11 mouse cellular contexts compared by ENCODE assay signal in the genomic region with DNA sequence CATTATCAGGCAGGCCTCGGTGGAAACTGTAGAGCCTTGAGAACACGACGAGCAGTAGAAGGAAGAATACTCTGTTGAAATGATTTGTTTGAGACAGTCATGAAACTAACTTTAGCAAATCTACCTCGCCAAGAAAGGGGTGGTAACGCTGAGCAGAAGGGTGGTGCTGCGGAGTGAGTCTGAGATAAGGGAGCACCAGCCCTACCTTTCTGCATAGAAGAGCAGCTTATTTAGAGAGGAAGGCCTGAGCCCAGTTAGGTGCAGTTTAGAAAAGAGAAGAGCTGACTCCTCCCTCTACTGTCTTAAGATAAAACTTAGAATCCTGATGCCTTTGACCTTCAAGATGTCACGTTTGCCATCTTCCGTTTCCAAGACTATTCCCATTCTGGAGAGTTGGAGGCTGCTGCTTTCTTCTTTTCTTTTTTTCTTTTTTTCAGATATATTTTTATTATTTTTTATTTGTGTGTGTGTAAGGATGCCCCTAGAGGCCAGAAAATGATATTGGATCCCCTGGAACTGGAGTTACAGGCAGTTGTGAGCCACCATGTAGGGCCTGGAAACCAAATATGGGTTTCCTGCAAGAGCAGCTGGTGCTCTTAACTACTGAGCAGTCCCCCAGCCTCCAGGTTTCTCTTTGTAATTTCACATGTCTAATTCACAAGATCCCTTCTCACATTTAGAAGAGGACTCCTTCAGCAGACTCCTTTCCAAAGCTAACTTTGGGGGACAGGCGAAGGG. TPM values are rescaled to one million over a fixed set of nuclear protein-coding genes. Genes with fewer than 3 reads are reported as not detected.
A peak's percentile ranks its signal among the peaks of the same experiment; 100 is the strongest.
DNase-seq lines count a peak whose midpoint lies in the region; ATAC-seq and TF ChIP-seq lines count a peak whose summit lies in the region.
"Had no signal": no experiment of that assay in that cellular context is flagged by ENCODE, and none has a peak within 500 bp of the region (broad histone marks: within the 10 kb centered on the region; RNA-seq: fewer than 3 reads in every experiment).

No protein-coding gene starts in this region.

- H3K27ac ChIP-seq in heart, embryonic 10.5 days, result no peak overlapping the region
- H3K27ac ChIP-seq in heart, embryonic 12.5 days (ENCODE audit: poor library complexity, severe bottlenecking), result no peak overlapping the region
- no peak overlapping the region for H3K27ac ChIP-seq in limb, embryonic 14.5 days (replicated peaks; ENCODE audit: low read depth, low read length)
- no peak overlapping the region for H3K27ac ChIP-seq in limb, embryonic 10.5 days
- H3K27ac ChIP-seq in MEL (ENCODE audit: control insufficient read depth, low read depth, low read length), result peak overlapping the region; percentile 54
- H3K27ac ChIP-seq in embryonic facial prominence, embryonic 14.5 days (replicated peaks; ENCODE audit: low read depth, low read length), result peak overlapping the region; percentile 61; the same call in 1 of the 2 replicates
- H3K27ac ChIP-seq: hindbrain, embryonic 12.5 days had no signal

- peak in 2 of 3 experiments; percentile 10 to 31; a peak in 2 of 6 replicates for TF ChIP-seq CTCF in MEL (IDR thresholded peaks at IDR 0.05 in 2 of 3, conservative IDR thresholded peaks at IDR 0.05 in 1 of 3; ENCODE audit: control insufficient read depth in 1 of 3, insufficient read depth in 1 of 3, low read depth in 2 of 3, low read length in 3 of 3, poor library complexity in 1 of 3, severe bottlenecking in 1 of 3)

- ATAC-seq in heart, embryonic 12.5 days (ENCODE audit: insufficient number of reproducible peaks, low FRiP score), result no peak
- ATAC-seq in limb, embryonic 14.5 days (ENCODE audit: low FRiP score, low read depth), result no peak
- ATAC-seq in embryonic facial prominence, embryonic 14.5 days (ENCODE audit: low read depth), result 0 out of 2 replicates have a peak, but pooled peaks have one; percentile 35

- TF ChIP-seq EP300 in MEL (IDR thresholded peaks at IDR 0.05; ENCODE audit: low read depth in 1 of 2, low read length in 2 of 2), result 0 out of 4 replicates have a peak, but pooled peaks have one; percentile 14 to 29

- WGBS in heart, embryonic 10.5 days, result 76% methylated on average over 9 of the region's 9 CpGs
- 71% methylated on average over 9 of the region's 9 CpGs for WGBS in heart, embryonic 12.5 days
- WGBS in limb, embryonic 14.5 days, result 90% methylated on average over 9 of the region's 9 CpGs
- 92% methylated on average over 9 of the region's 9 CpGs for WGBS in limb, embryonic 10.5 days
- 88% methylated on average over 9 of the region's 9 CpGs for WGBS in embryonic facial prominence, embryonic 14.5 days

- H3K9ac ChIP-seq in heart, embryonic 12.5 days, result no peak overlapping the region
- H3K9ac ChIP-seq in limb, embryonic 14.5 days (ENCODE audit: low read depth, low read length, severe bottlenecking), result no peak overlapping the region
- H3K9ac ChIP-seq in MEL (ENCODE audit: control insufficient read depth, low read depth, low read length, poor library complexity, severe bottlenecking), result peak overlapping the region; percentile 42
- H3K9ac ChIP-seq in embryonic facial prominence, embryonic 14.5 days (ENCODE audit: low read depth, low read length), result no peak overlapping the region
- H3K9ac ChIP-seq: hindbrain, embryonic 12.5 days had no signal

- 0 out of 2 replicates have a peak, but pooled peaks cover 4% of the 10 kb centered on the region for H3K4me1 ChIP-seq in heart, embryonic 10.5 days
- peaks cover 10% of the 10 kb centered on the region for H3K4me1 ChIP-seq in heart, embryonic 12.5 days (replicated peaks)
- no peaks in the 10 kb centered on the region for H3K4me1 ChIP-seq in limb, embryonic 14.5 days (ENCODE audit: control insufficient read depth, insufficient read depth, low read length)
- no peaks in the 10 kb centered on the region for H3K4me1 ChIP-seq in limb, embryonic 10.5 days
- peaks cover 0 to 13% of the 10 kb centered on the region in 2 experiments; a peak in 2 of 4 replicates for H3K4me1 ChIP-seq in MEL (ENCODE audit: control insufficient read depth in 1 of 2, insufficient read depth in 2 of 2, low read length in 2 of 2)
- no peaks in the 10 kb centered on the region; the same call in 1 of the 2 replicates for H3K4me1 ChIP-seq in embryonic facial prominence, embryonic 14.5 days (ENCODE audit: control insufficient read depth, insufficient read depth, low read length)

- DNase-seq in heart, embryonic 10.5 days (ENCODE audit: low spot score), result peak; percentile 57
- DNase-seq in limb, embryonic 14.5 days (ENCODE audit: low spot score), result peak; percentile 12
- DNase-seq in limb, embryonic 10.5 days (ENCODE audit: low spot score), result no peak
- peak; percentile 85 for DNase-seq in MEL (ENCODE audit: low read depth, low spot score)
- peak; percentile 53 for DNase-seq in embryonic facial prominence, embryonic 14.5 days (ENCODE audit: low spot score)
- no peak for DNase-seq in retina, postnatal 1 day
- no peak for DNase-seq in spleen, postnatal 4 days (ENCODE audit: low spot score in 2 of 2)
- DNase-seq: cerebellum, adult 9-10 months had no signal

- no peak overlapping the region for H3K4me3 ChIP-seq in heart, embryonic 10.5 days
- no peak overlapping the region for H3K4me3 ChIP-seq in heart, embryonic 12.5 days
- H3K4me3 ChIP-seq in limb, embryonic 14.5 days (replicated peaks; ENCODE audit: low read length), result no peak overlapping the region
- H3K4me3 ChIP-seq in limb, embryonic 10.5 days, result no peak overlapping the region
- H3K4me3 ChIP-seq in MEL (ENCODE audit: control insufficient read depth in 1 of 2, insufficient read depth in 1 of 2, low read depth in 2 of 2, low read length in 2 of 2), result peak overlapping the region; percentile 37 to 42
- H3K4me3 ChIP-seq in embryonic facial prominence, embryonic 14.5 days (ENCODE audit: low read depth, low read length), result no peak overlapping the region
- H3K4me3 ChIP-seq: hindbrain, embryonic 12.5 days had no signal

- no peak for TF ChIP-seq RAD21 in MEL (IDR thresholded peaks at IDR 0.05; ENCODE audit: low read depth, low read length)

- no peaks in the 10 kb centered on the region for H3K9me3 ChIP-seq in heart, embryonic 10.5 days
- H3K9me3 ChIP-seq in heart, embryonic 12.5 days (replicated peaks), result no peaks in the 10 kb centered on the region
- no peaks in the 10 kb centered on the region for H3K9me3 ChIP-seq in limb, embryonic 14.5 days (ENCODE audit: control insufficient read depth, low read length)
- H3K9me3 ChIP-seq in limb, embryonic 10.5 days (replicated peaks), result no peaks in the 10 kb centered on the region
- H3K9me3 ChIP-seq in MEL (replicated peaks; ENCODE audit: insufficient read depth, low read length), result no peaks in the 10 kb centered on the region
- no peaks in the 10 kb centered on the region for H3K9me3 ChIP-seq in embryonic facial prominence, embryonic 14.5 days (ENCODE audit: control insufficient read depth, low read length)
- H3K9me3 ChIP-seq: hindbrain, embryonic 12.5 days had no signal

- H3K36me3 ChIP-seq in heart, embryonic 10.5 days, result no peaks in the 10 kb centered on the region; the same call in none of the 2 replicates
- no peaks in the 10 kb centered on the region for H3K36me3 ChIP-seq in heart, embryonic 12.5 days
- H3K36me3 ChIP-seq in limb, embryonic 14.5 days (ENCODE audit: control insufficient read depth, insufficient read depth, low read length), result no peaks in the 10 kb centered on the region
- H3K36me3 ChIP-seq in limb, embryonic 10.5 days, result no peaks in the 10 kb centered on the region
- peaks cover 0 to 11% of the 10 kb centered on the region in 2 experiments; a peak in 2 of 4 replicates for H3K36me3 ChIP-seq in MEL (ENCODE audit: control insufficient read depth in 1 of 2, insufficient read depth in 2 of 2, low read length in 2 of 2)
- 0 out of 2 replicates have a peak, but pooled peaks cover 4% of the 10 kb centered on the region for H3K36me3 ChIP-seq in embryonic facial prominence, embryonic 14.5 days (ENCODE audit: control insufficient read depth, insufficient read depth, low read length)
- H3K36me3 ChIP-seq: hindbrain, embryonic 12.5 days had no signal

- H3K4me2 ChIP-seq in heart, embryonic 12.5 days, result no peak overlapping the region
- H3K4me2 ChIP-seq in limb, embryonic 14.5 days (replicated peaks; ENCODE audit: low read depth, low read length, severe bottlenecking), result no peak overlapping the region
- no peak overlapping the region for H3K4me2 ChIP-seq in embryonic facial prominence, embryonic 14.5 days (ENCODE audit: low read depth, low read length)
- H3K4me2 ChIP-seq: hindbrain, embryonic 12.5 days had no signal

- H3K27me3 ChIP-seq in heart, embryonic 10.5 days (ENCODE audit: insufficient read depth, poor library complexity, severe bottlenecking), result no peaks in the 10 kb centered on the region
- H3K27me3 ChIP-seq in heart, embryonic 12.5 days (replicated peaks), result no peaks in the 10 kb centered on the region
- no peaks in the 10 kb centered on the region for H3K27me3 ChIP-seq in limb, embryonic 14.5 days (ENCODE audit: control insufficient read depth, insufficient read depth, low read length)
- no peaks in the 10 kb centered on the region for H3K27me3 ChIP-seq in limb, embryonic 10.5 days (ENCODE audit: low read depth, poor library complexity, severe bottlenecking)
- H3K27me3 ChIP-seq in MEL (ENCODE audit: control insufficient read depth in 1 of 2, insufficient read depth in 2 of 2, low read length in 2 of 2), result no peaks in the 10 kb centered on the region
- H3K27me3 ChIP-seq in embryonic facial prominence, embryonic 14.5 days (replicated peaks; ENCODE audit: control insufficient read depth, insufficient read depth, low read length), result no peaks in the 10 kb centered on the region
- H3K27me3 ChIP-seq: CH12.LX; hindbrain, embryonic 12.5 days had no signal

- TF ChIP-seq POLR2A in limb, embryonic 14.5 days (IDR thresholded peaks at IDR 0.05; ENCODE audit: borderline replicate concordance, extremely low read depth, insufficient read depth, insufficient read length), result no peak
- no peak for TF ChIP-seq POLR2A in MEL (IDR thresholded peaks at IDR 0.05; ENCODE audit: control insufficient read depth in 1 of 2, insufficient read depth in 1 of 2, low read depth in 1 of 2, low read length in 2 of 2, poor library complexity in 1 of 2)

- H3K79me2 ChIP-seq in MEL (ENCODE audit: control insufficient read depth, insufficient read depth, low read length, poor library complexity), result no peaks in the 10 kb centered on the region

TF ChIP-seq in MEL, 35 proteins besides CTCF, POLR2A, EP300 and RAD21 (continues in another document):
- peak; percentile 42 for TF ChIP-seq GATA1 (IDR thresholded peaks at IDR 0.05; ENCODE audit: low read depth, low read length)

RNA-seq across cellular contexts. Expression of a gene that starts 42.5 kb away (rescaled TPM):
- 11.5 and 11.7 TPM in 2 replicates for polyA plus RNA-seq in heart, embryonic 10.5 days (2016; fragmentation: Nextera tagmentation; extraction: Ambion mirVana)
- 14.2 and 15.1 TPM in 2 replicates for polyA plus RNA-seq in heart, embryonic 12.5 days (2016; fragmentation: Nextera tagmentation; extraction: Ambion mirVana)
- 28.2 and 36.4 TPM in 2 replicates for polyA plus RNA-seq in limb, embryonic 14.5 days (2012; rRNA removed)
- polyA plus RNA-seq in limb, embryonic 14.5 days (2014; fragmentation: Nextera tagmentation; extraction: Ambion mirVana), result 16.1 and 19.0 TPM in 2 replicates
- polyA plus RNA-seq in limb, embryonic 10.5 days (2016; fragmentation: Nextera tagmentation; extraction: Ambion mirVana), result 14.3 and 19.5 TPM in 2 replicates
- 2.0 and 2.3 TPM in 2 replicates for total RNA-seq in MEL (2012; rRNA removed)
- polyA plus RNA-seq in MEL (2012; ENCODE audit: insufficient read depth in 1 of 2, insufficient read length in 2 of 2, low read depth in 1 of 2, low replicate concordance in 2 of 2, missing spikeins in 1 of 2), result 1 to 10 TPM in 1 of 2 experiments, not detected in 1; 4.9 TPM
- 17.1 and 18.9 TPM in 2 replicates for polyA plus RNA-seq in embryonic facial prominence, embryonic 14.5 days (2014; fragmentation: Nextera tagmentation; extraction: Ambion mirVana)

Comparison
In these comparisons a context has a peak if more than half of its experiments do, and no peak if none do; other contexts are left out.
1. DNase-seq: peak in heart, embryonic 10.5 days (single experiment), limb, embryonic 14.5 days (single experiment), MEL (single experiment) and embryonic facial prominence, embryonic 14.5 days (single experiment); none in limb, embryonic 10.5 days (single experiment), retina, postnatal 1 day (single experiment) and spleen, postnatal 4 days (0 of 2).
2. H3K27ac ChIP-seq: peak in MEL (single experiment) and embryonic facial prominence, embryonic 14.5 days (single experiment); none in heart, embryonic 10.5 days (single experiment), heart, embryonic 12.5 days (single experiment), limb, embryonic 14.5 days (single experiment) and limb, embryonic 10.5 days (single experiment).
3. H3K4me3 ChIP-seq: peak in MEL (2 of 2); none in heart, embryonic 10.5 days (single experiment), heart, embryonic 12.5 days (single experiment), limb, embryonic 14.5 days (single experiment), limb, embryonic 10.5 days (single experiment) and embryonic facial prominence, embryonic 14.5 days (single experiment).